Mouse (Mus musculus) cerebellum, adult 9-11 months (tissue): Measurements from ENCODE around the gene Tbcc.
A peak's percentile ranks its signal among the peaks of the same experiment; 100 is the strongest.
"Not testable (repeated sequence)": the region's sequence is repeated elsewhere in the genome, so short reads cannot be mapped to it uniquely, and the experiment has no call there.

Experiments
- DNase-seq: peaks from one replicate; pipeline ENCODE4 v3.0.0; 2022

Gene Tbcc

GRCm38 (mm10) chr17:46890116-46890815 lies at the start of gene Tbcc:
TSS of gene Tbcc (plus strand) at chr17:46890684.
- DNase-seq: peak; percentile 98

GRCm38 (mm10) chr17:46843022-46843421 lies 47.5 kb upstream of the Tbcc start:
- DNase-seq: no peak

- DNase-seq: no peak
These were observed 46.8 kb upstream of the Tbcc start for GRCm38 (mm10) chr17:46843716-46844115.

GRCm38 (mm10) chr17:46844811-46845210 lies 45.7 kb upstream of the Tbcc start:
- peak; percentile 84 for DNase-seq

GRCm38 (mm10) chr17:46845262-46845661 lies 45.2 kb upstream of the Tbcc start:
- DNase-seq: no peak

GRCm38 (mm10) chr17:46846573-46846972 lies 43.9 kb upstream of the Tbcc start:
- DNase-seq: not testable (repeated sequence)

GRCm38 (mm10) chr17:46847206-46847605 lies 43.3 kb upstream of the Tbcc start:
- no peak for DNase-seq

GRCm38 (mm10) chr17:46852725-46853124 lies 37.8 kb upstream of the Tbcc start:
- no peak for DNase-seq

- peak; percentile 77 for DNase-seq
These were observed 37.2 kb upstream of the Tbcc start for GRCm38 (mm10) chr17:46853281-46853680.

- no peak for DNase-seq
These were observed 36.4 kb upstream of the Tbcc start for GRCm38 (mm10) chr17:46854096-46854495.

GRCm38 (mm10) chr17:46854640-46855110 lies 35.8 kb upstream of the Tbcc start:
- DNase-seq: no peak

GRCm38 (mm10) chr17:46855328-46856106 lies 35.0 kb upstream of the Tbcc start:
- DNase-seq: peak; percentile 55

GRCm38 (mm10) chr17:46856107-46856388 lies 34.4 kb upstream of the Tbcc start:
- no peak for DNase-seq

GRCm38 (mm10) chr17:46856471-46857360 lies 33.8 kb upstream of the Tbcc start:
- DNase-seq: peak; percentile 86

GRCm38 (mm10) chr17:46857361-46857902 lies 33.1 kb upstream of the Tbcc start:
- DNase-seq: peak; percentile 80

GRCm38 (mm10) chr17:46857903-46858748 lies 32.4 kb upstream of the Tbcc start, which contains the start of gene Bicral:
TSS of gene Bicral (minus strand) at chr17:46858482.
- DNase-seq: peak; percentile 80

GRCm38 (mm10) chr17:46858749-46859444 lies 31.6 kb upstream of the Tbcc start:
- DNase-seq: no peak

- no peak for DNase-seq
These were observed 30.4 kb upstream of the Tbcc start for GRCm38 (mm10) chr17:46860120-46860519.

- DNase-seq: no peak
These were observed 25.8 kb upstream of the Tbcc start for GRCm38 (mm10) chr17:46864566-46865195.

- DNase-seq: no peak
These were observed 23.6 kb upstream of the Tbcc start for GRCm38 (mm10) chr17:46866836-46867235.
